Mouse (Mus musculus): ENCODE measurements around the gene Lct.
"Not testable (repeated sequence)": the region's sequence is repeated elsewhere in the genome, so short reads cannot be mapped to it uniquely, and the experiment has no call there.

Lct gene

DNA sequence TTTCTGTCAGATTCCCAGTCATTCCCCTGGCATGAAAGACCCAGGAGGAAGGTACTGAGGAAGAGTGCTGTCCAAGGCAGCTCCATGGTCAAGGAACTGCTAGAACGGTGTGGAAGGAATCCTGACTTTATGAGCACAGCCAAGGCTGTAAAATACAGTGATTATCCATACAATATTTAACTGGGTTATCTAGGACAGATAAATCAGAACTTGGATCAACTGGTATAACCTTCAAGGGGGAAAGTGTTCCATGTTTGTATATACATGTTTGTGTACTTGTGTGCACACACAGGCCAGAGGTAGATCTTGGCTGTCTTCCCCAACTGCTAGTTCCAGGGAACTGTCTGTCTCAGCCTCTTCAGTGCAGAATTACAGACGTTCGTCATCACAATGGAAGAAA, at the start of gene Lct:
Lct (minus strand) TSS at position 101 of the 400 bp plus-strand sequence.
- DNase-seq: no peak

DNA sequence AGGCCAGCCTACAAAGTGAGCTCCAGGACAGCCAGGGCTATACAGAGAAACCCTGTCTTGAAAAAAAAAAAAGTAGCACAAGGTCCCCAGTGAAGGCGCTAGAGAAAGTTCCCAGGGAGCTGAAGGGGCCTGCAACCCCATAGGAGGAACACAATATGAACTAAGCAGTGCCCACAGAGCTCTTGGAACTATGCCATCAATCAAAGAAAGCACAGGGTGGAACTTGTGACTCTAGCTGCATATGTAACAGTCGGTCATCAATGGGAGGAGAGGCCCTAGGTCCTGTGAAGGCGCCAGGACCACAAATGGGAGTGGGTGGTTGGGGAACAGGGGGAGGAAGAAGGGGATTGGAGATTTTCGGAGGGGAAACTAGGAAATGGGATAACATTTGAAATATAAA, 48.7 kb upstream of the Lct start:
- no peak for DNase-seq

DNA sequence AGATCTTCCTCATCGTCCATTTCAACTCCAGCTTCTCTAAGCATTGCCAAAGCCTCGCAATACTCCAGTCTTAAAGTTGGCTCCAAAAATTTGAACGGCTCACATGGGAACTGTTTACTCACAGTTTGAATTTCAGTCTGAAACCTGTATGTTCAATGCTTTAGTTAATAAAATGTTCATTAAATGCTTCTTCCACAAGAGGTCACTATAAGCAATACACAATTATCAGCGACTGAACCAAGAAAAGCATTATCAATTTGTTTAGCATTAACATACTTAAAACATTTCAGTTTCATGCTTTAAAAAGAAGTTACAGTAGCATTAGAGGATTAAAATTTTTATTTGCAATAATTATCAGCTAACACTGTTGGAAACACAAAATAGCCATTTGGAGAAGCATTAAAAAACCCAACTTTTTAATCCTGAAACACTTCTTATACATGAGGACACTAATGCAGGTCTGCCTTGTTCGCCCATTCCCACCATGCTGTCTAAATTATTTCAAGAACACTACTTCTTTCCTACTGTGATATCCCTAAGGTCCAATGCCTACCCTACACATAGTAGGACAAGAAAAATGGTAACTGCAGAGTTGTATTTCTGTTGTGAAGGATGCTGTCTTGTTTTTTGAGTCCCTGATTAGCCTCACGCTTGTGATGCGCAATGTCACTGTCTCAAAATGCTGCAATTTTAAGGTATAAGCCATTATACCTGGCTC, 44.2 kb upstream of the Lct start:
- no peak for DNase-seq

DNA sequence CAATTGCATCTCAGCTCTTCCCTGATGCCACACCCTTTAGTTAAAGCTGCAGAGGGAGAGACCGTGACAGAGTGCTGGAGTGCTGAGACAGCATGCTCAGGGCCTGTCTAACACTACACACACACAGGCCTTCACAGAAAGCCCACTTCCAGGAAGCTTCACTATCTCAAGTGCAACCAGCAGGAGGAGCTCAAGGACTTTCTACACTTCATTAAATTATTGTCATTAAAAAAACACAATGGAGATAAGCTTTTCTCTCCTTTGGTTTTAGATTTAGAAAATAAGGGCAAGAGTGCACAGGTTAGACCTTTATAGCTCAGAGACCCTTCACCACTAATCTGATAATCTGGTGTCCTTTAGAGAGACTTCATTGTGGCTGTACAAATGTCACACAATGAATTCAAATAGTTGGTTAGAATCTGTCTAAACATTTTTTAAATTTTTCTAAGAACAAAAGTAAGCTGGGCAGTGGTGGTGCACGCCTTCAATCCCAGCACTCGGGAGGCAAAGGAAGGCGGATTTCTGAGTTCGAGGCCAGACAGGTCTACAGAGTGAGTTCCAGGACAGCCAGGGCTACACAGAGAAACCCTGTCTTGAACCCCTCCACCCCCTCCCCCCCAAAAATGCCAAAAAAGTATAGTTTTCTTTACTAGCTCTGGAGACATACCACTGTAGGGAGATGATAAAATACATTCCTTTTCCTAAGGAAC, 40.8 kb upstream of the Lct start:
- DNase-seq: peak in 1 of 2 experiments; percentile 44

DNA sequence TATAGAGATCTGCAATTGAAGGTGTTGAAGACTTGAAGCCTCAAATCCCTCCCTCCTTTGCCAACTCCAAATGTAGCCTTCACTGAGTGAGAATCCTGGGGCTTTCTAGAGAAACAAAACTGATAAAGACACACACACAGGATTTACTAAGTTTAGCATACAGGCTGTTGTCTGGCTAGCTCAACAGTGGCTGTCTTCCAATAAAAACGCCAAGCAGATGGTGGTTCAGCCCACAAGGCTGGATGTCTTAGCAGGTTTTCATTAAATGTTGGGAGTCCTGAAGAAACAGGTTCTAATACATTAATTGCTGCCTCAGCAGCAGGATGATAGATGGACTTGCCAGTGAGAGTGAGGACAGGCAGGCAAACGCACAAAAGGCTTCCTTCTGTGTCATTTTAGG, 32.5 kb upstream of the Lct start:
- no peak for DNase-seq

DNA sequence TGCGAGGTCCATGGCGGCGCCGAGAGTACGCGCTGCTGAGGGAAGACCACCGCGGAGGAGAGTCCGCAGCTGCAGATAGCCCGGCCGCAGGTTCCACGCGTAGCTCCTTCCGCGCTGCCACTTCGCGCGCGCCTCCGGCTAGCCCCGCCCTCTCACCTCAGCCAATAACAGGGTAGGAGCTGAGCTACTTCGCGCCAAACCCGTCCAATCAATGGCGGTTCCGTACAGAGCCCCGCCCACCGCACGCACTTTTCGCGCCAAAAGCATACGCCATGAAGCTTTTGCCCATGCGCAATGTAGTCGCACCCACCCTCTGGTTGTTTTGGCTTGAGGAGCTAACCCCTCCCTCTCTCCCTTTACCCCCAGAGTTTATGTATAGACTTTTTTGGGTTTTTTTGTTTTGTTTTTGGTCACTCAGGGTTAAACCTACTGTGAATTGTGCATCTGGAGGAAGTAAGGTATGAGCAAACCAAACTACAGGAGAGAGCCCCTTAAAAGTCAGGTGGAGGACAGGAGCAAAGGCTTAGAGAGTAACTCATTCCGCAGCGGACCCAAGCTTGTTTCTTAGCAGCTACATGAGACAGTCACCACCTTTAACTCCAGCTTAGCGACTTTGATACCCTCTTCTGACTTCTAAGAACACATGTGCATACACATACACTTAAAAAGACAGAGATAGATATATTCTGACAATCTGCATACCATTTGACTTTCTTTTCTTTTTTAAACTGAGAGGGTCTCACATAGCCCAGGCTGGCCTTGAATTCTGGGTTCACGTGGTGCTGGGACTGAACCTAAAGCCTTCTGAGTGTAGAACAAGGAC, 31.6 kb upstream of the Lct start, which contains the start of gene Mcm6:
Mcm6 (minus strand) TSS at position 111 of the 823 bp plus-strand sequence.
- peak; percentile 94 to 96 for DNase-seq

DNA sequence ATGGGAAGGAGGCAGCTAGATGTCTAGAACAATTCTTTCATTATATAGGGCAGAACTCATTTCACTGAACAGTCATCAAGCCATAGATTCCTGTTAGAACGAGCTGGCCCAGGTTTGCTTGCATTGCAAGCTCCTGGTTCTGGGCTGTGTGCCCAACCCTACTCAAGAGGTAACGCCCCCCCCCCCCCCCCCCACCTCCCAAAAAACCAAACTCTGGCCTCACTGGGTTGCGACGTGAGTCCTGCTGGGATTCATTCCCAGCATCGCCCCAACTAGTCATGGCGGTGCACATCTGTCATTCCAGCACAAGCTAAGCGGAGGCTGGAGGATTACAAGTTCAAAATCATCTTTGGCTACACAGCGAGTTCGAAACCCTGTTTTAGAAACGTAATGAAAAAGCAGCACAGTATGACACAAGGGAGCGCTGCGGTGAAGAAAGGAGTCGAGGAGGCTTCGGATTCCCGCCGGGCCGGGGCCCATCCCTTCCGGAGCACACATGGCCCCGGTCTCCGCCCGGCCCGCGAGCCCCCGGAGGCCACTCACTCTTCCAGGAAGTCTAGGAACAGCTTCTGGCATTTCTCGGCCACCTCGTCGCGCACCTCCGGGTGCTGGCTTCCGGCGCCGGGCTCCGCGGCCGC, 30.9 kb upstream of the Lct start:
- no peak for DNase-seq

DNA sequence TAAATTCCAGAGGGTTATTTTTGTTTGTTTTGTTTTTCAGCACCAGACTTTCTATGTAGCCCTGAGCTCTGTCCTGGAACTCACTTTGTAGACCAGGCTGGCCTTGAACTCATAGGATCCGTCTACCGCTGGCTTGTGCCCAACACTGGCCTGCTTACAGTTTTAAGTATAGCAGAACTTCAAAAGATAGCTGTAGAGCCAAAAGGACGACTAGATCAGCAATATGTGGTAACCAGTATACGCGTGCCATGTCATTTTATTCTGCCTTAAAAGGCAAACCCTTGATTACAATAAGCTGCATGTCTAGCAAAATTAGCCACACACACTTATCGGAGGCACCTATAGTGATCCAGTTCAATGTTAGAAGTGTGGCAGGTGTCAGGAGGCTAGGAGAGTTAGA, 30.2 kb upstream of the Lct start:
- DNase-seq: no peak

DNA sequence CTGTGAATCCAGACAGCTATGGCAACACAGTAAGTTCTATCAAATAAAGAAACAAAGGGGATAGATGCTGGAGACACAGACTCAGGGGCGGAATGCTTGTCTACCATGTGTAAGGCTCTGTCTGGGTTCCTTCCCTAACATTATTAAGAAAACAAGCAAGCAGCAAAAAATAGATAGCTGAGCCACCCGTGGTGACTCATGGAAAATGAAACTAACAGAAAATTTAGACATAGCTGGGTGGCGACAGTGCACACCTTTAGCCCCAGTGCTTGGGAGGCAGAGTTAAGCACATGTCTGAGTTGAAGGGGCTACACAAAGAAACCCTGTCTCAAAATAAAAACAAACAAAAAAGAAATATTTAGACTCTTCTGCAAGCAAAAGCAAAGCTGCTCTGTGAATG, 29.3 kb upstream of the Lct start:
- DNase-seq: no peak

DNA sequence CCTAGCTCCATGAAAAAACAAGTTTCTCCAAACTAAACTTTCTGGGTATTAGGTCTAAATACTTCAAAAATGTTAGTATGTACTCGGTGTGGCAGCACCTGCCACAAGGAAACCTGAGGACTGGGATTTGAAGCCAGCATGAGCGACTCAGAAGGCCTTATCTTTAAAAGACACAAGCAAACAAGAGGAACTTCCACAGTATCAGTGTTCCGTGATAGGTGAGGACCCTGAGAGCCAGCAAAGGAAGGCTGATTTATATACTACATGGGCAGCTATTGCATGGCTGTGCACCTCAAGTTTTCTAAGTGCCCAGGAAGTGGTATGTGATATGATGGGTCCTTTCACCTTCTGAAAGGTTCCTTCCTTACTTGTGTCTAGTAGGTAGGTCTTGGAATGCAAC, 25.0 kb upstream of the Lct start:
- DNase-seq: no peak

DNA sequence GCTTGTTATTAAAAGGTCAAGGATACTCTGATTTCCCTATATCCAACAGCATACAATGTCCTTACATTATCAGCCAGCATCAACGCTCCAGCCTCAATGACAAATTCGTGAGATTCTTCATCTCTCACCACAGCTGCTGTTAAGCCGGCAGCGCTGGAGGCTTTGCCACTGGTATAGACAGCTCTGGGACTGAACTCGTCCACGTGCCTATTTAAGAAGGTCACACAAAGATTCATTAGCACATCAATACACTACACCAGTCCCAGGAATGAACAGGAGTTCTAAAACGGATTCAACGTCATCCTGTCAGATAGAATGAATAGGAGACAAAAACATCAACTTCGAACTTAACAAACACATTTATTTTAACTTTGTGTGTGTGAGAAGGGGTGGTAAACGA, 16.1 kb upstream of the Lct start:
- DNase-seq: no peak

DNA sequence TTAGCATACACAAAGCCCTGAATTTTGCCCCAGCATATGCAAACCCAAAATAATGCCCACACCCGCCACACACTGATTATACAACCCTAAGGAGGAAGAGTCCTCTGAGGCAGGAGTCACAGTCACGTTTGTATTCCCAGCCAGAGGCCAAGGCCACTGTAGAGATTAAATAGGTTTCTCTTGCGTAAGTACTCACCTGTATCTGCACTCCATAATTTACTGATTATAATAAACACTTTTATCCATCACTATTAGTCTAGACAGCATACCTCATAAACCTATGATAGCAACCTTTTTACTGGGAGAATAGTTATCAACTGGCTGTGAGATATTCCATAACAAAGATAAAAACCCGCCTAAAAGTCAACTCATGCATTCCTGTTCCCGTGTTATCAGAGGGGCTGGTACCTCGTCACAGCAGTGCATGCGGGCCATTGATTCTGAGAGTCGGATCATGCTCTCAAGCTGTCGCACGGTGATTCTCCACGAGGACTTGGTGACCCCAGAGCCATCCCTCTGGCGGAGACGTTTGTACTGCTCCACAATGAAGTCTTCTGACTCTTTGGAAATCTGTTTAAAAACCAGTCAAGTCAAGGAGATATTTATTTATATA, 9.7 kb upstream of the Lct start:
- no peak for DNase-seq

DNA sequence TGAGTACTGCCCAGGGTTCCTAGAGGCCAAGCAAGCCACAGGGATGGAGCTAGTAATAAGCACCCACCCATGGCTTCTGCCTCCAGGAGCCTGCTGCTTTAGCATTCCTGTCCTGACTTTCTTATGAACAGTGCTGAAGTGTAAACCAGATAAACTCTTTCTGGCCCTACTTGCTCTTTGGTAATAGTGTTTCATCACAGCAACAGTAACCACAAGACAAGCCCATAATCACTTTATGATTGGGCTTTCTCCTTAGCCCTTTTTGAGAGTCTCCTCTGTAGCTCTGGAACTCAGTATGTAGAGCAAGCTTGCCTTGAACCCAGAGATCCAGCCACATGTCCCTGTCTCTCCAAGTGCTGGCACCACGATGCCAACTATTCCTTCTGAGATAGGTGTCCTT, 2.2 kb upstream of the Lct start:
- DNase-seq: no peak

DNA sequence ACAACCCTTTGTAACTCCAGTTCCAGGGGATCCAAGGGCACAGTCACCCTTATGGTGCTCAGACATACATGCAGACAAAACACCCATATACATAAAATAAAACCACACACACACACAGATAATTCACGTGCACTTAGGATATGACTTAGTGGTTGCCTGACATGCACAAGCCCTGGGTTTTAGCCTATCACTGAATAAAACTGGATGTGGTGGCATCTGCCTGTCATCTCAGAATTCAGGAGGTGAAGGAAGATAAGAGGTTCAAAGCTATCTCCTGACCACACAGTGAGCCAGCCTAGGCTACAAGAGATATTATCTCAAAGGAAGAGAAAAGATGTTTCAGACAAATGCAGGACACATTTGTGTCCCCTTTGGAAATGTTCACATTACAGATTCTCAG, 953 bp downstream of the Lct start:
- DNase-seq: no peak

DNA sequence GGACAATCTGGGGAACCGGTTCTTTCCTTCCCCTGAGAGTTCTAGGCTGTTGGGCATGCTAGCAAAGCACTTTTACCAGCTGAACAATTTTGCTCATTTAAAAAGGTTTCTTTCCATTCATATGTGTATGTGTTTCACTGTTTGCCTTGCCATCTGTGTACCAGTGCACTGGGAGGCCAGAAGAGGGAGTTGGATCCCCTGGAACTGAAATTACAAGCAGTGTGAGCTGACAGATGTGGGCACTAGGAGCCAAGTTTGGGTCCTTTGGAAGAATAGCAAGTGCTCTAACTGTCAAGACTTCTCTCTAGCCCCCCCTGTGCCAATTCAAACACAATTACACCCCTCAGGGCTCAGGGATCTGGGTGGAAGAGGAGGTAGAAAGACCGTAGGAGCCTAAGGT, 3.3 kb downstream of the Lct start:
- no peak for DNase-seq

DNA sequence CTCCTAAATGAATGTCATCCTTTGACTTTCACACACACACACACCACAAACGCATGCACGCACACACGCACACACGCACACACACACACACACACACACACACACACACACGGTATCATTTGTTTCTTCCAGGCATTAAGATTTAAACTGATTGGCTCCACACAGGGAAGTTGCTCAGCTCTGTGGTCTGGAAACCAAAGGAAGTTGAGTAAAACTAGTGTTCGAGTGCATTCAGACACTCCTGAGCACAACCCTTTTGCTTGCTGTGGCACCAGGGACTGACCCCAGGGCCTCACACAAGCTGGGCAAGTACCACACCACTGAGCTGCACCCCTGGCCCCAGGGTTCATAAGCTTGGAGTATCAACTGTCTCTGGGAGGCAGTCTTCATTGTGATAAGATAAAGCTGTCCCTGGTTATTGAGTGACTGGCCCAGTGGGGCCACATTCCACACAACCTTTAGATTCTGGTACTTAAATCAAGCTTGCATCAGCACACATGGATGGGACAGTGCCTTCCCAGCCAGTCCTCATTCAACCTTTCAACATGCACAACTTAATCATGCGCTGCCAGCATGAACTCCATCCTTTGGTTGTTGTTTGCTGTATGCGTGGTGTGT, 5.0 kb downstream of the Lct start:
- no peak for DNase-seq

DNA sequence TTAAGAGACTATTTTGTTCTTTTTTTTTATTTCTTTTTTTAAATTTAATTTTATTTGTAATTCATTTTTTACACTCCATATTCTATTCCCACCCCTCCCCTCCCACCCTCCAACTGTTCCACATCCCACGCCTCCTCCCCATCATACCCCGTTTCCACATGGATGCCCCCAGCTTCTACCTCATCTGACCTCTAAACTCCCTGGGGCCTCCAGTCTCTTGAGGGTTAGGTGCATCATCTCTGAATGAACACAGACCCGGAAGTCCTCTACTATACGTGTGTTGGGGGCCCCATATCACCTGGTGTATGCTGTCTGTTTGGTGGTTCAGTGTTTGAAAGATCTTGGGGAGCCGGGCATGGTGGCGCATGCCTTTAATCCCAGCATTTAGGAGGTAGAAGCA, 8.9 kb downstream of the Lct start:
- DNase-seq: not testable (repeated sequence)

DNA sequence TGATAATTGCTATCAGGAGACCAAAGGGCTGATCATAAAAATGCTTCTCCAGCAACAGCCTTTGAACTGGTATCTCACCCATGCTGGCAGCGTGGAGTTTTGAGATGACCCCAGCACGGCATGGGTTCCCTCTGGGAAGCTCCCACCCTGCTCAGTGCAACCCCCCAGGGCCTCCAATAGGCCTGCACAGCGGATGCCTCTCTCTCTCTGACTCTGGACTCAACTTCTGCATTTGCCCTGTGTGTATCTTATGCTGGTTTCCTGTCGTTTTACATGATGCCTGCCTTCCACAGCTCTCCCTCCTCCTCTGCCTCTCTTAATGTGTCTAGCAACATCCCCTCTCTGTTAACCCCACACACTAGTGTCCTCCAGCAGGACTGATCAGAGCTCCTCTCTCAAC, 13.5 kb downstream of the Lct start:
- no peak for DNase-seq

DNA sequence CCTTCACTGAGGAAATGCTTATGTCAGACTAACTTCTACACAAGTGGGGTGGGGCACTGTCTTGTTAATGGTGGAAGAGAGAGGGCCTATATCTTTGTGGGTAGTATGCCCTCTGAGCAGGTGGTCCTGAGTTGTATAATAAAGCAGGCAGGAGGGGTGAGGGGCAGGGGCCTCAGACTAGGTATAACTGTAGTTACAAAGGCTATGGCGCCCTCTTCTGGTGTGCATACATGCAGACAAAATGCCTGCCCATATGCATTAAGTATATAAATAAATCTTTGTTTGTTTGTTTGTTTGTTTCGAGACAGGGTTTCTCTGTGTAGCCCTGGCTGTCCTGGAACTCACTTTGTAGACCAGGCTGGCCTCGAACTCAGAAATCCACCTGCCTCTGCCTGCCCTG, 19.1 kb downstream of the Lct start:
- no peak for DNase-seq

DNA sequence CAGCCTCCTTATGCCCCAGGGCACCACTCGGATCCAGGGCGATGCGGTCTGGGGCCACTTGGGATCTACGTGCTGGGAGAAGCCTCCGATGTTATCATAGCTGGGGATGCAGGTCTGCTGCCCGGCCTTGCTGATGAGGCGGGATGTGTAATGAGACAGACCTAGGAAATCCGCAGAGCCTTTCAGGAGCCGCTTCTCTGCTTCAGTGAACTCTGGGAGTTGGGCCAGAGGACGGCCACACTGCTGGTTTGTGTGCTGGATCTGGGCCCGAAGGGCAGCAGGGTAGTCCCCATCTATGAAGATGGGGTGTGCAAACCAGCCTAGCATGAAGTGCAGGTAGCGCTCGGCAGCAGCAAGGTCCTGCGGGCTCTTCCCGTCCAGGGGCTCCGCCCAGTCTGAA, 24.2 kb downstream of the Lct start:
- peak; percentile 83 to 88 for DNase-seq

DNA sequence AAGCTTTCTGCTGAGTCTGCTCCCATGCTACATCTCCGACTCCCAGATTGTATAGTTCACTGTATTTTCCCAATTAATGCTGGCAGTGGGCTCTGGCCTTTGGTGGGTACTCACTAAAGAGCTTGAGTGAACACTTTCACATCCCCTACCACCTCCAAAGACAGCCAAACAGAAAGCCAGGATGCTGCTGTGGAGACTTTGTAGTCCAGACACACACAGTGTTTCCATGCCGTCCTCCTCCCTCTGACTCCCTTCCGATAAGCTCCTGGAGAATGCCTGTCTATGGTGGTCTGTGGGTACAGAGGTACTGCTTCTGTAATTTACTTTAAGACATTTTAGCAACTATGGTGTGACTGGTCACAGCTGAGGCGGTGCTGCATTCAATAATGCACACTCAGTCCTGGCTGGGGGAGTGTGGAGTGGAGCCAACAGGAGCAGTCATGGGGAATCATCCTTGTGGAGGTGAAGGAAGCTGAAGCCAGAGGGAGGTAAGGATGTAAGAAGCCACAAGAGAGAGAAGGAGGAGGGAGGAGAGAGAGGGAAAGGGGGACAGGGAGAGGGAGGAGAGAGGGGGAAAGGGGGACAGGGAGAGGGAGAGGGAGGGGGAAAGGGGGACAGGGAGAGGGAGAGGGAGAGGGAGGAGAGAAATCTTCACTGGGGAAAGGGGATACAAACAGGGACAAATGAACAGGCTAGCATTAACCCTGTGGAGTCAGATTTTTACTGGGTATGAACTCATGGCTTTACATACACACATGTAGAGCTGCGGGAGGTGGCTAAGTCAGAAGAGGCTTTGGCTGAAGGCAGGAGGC, 32.2 kb downstream of the Lct start:
- no peak for DNase-seq

DNA sequence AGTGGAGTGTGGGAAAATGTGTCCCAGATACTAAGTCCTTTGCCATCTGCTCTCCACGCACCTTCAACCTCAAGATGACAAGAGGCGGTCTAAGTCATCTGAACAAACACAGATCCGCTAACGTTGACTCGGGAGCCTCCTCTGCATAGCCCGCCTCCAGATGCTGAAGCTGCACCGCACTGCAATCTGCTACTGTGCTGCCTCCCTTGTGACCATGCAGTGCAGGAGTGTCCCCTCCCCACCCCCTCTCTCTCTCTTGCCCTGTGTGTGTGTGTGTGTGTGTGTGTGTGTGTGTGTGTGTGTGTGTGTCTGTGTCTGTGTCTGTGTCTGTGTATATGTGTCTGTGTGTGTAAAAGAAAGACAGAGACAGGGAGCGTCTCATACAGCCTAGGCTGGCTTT, 32.8 kb downstream of the Lct start:
- no peak for DNase-seq

Data from kidney, adult 8-10 months (tissue).